Mouse (Mus musculus) C2C12 (cell line): ENCODE measurements around the gene Nptxr.

Experiments
- CEBPB ChIP-seq: IDR thresholded peaks from one replicate; pipeline ENCODE4 v1.6.1; 2011; ENCODE audit warnings: low read depth, mild to moderate bottlenecking, control low read depth, moderate library complexity
- CTCF ChIP-seq: IDR thresholded peaks from one replicate; pipeline ENCODE4 v1.5.1; 2011; ENCODE audit not compliant: control insufficient read depth, insufficient read depth, insufficient read length
- FOSL1 ChIP-seq: IDR thresholded peaks from one replicate; pipeline ENCODE4 v1.8.0; 2011; ENCODE audit warnings: mild to moderate bottlenecking, low read length; ENCODE audit not compliant: poor library complexity, insufficient read depth, severe bottlenecking
- MAX ChIP-seq: IDR thresholded peaks from one replicate; pipeline ENCODE4 v1.6.1; 2011; ENCODE audit warnings: mild to moderate bottlenecking, control low read depth
- MYOD1 ChIP-seq: IDR thresholded peaks from one replicate; pipeline ENCODE4 v1.6.1; 2011; ENCODE audit warnings: low read depth; ENCODE audit not compliant: control insufficient read depth, insufficient read length
- MYOG ChIP-seq: IDR thresholded peaks from one replicate; pipeline ENCODE4 v1.6.1; 2011; ENCODE audit not compliant: control insufficient read depth, insufficient read length; ENCODE audit errors: extremely low read depth
- USF1 ChIP-seq: IDR thresholded peaks from one replicate; pipeline ENCODE4 v1.6.1; 2011; ENCODE audit warnings: low read depth, mild to moderate bottlenecking, control low read depth, moderate library complexity

DNA sequence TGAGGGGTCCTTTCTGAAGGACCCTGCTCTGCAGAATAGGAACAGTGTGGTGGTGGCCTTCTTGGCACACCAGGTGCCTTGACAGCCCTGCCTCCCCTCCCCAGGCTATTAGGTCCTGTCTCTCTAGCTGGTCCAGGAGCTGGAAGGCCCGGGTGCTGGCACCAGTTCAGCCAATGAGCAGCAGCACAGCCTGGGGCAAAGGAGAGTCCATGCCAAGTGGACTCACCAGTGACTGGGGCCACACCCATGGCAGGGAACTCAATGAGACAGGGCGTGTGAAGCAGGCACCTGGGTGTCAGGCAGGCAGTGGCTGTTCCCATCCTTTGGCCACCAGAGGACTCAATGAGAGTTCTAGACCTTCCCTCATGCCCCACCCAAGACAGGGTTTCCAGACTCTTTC, 39.2 kb downstream of the Nptxr start:
- no peak for TF ChIP-seq CTCF
- no peak for TF ChIP-seq CEBPB
- no peak for TF ChIP-seq USF1
- TF ChIP-seq FOSL1, result no peak
- TF ChIP-seq MYOG, result no peak
- TF ChIP-seq MAX, result no peak
- no peak for TF ChIP-seq MYOD1
